Mouse (Mus musculus): ENCODE data around the gene Ccdc12.

The Ccdc12 gene

DNA sequence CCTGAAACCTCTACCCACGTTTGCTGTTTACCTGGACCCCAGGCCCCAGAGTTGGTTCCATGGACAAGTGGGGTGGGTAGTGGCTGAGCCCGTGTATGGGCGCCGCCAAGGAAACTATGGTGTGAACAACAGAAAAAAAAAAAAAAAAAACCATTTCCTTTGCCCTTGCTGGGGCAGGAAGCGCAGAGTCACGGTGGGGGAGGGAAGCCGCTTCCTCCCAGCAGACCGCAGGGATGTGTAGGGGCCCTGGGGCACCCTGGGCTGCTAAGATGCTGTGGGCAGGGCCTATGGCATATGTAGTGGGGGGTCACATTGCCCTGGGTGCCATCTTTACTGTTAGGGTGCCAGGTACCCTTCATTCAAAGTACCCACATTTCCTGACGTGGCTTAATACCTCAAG is 11.1 kb upstream of the Ccdc12 start:
- no peak for DNase-seq (ENCODE audit: low spot score)

DNA sequence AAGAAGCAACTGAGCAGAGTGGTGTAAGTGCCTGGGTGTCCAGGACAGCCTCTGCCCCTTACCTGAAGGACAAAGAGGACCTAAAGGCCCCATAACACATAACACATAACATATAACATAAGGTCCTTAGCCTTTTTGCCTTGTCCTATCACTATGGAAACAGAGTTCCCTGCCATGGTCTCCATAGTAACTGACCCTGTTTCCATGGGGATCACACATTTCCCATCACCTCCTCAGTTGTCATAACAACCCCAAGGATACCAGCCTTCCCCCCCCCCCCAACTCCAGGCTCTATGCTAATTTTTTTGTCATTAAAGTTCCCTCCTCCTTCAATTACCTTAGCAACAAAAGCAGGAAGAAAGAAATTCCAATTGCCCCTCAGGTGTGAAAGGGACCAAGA is 6.5 kb upstream of the Ccdc12 start:
- no peak for DNase-seq (ENCODE audit: low spot score)

DNA sequence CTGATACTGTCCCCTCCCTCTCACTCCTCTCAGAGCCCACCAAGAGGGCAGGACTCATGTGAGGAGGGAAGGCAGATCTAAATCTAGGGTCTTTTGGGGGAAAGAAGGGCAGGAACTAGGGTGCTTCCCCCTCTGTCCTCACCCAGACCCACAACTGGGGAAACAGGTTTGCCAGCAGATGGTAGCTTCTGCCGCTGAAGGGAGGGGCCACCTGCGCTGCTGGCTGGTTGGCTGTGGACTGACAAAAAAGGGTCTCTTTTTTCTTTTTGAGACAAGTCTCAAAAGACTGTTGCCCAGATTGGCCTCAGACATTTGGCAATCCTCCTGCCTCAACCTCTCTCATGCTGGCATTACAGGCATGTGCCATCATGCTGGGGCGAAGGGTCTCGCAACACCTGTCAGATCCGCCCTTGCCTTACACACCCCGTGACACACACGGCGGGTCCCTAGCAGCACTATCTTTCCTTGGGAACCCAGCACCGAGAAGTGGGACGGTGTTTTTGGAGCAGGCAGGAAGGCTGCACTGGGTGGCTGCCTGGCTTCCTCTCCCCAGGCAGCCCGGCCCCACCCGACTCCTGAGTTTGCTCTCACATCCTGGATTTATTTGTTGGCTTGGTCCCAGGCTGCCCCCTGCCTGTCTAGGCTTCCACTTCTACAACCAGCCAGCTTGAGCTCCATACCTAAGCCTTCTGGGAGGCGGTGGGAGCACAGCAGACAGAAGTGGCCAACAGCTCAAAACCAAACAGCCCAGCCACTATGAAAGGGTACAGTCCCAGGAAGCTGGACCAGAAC is 4.2 kb upstream of the Ccdc12 start:
- no peak for DNase-seq (ENCODE audit: low spot score)

DNA sequence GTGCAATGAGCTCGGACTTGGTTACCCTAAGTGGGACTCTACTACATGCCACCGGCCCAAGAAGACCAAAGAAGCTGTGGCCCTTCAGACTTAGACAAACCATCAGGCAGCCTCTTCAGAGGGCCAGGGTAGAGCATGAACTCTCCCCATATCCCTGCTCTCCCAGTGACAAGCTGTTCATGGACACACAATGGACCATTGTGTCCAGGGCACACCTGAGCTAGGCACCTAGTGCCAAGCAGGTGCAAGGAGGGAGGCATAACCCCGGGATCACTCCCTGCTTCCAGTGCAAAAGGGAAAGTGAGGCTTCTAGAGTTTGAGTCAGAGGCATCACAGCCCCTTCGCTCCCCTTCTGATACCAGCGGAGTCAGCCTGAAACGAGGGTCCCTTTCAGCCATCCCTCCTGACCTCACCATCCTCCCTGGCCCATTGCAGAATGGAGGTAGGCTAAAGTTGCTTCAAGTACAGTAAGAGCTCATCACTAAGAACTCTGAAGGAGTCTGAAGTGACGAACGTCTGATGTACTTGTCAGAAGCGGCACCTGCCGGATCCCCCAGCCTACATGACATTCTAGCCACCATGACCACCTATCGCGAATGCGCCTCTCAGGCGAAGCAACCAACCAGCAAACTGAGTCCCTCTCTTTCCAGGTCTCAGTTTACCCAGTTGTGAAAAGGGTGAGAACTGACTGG is 3.2 kb upstream of the Ccdc12 start:
- no peak for DNase-seq (ENCODE audit: low spot score)

DNA sequence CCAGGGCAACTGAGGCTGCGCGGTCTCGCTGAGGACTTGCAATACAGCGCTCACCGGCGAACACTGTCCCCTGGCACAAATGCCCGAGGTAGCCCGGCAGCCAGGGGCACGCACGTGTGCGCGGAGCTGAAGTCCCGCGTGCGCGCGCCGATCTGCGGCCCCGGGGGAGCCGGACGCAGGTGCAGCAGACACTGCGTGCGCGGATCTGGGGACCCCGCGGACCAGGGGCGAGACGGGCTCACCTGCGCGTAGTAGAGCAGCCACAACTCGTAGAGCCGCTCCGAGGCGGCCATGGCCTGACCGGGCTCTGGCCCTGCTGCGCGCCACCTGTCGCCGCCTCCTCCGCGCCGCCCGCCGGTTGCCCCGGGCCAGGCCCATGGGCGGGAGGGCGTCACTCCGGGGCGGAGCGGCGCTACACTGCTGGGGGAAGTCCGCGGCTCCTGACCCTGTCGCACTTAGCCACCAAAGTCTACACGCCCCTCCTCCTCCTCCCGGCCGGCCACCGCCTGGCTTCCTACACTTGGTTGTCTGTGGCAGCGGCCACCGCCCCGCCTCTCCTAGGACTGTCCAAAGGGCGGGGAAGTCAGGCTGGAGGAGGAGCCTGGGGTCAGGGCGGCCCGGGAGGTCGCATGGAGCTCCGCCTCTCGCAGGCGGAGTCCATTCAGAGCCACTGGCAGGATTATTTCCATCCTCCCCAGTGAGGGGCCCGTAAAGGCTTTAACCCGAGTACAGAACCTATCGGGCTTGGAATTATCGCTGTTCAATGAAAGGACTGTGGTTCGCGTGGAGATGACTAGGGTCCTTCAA is 2.4 kb upstream of the Ccdc12 start, which contains the start of gene Nbeal2:
Gene Nbeal2, minus strand, starts transcription at position 507 of the 807 bp plus-strand sequence.
- peak; percentile 87 for DNase-seq (ENCODE audit: low spot score)

DNA sequence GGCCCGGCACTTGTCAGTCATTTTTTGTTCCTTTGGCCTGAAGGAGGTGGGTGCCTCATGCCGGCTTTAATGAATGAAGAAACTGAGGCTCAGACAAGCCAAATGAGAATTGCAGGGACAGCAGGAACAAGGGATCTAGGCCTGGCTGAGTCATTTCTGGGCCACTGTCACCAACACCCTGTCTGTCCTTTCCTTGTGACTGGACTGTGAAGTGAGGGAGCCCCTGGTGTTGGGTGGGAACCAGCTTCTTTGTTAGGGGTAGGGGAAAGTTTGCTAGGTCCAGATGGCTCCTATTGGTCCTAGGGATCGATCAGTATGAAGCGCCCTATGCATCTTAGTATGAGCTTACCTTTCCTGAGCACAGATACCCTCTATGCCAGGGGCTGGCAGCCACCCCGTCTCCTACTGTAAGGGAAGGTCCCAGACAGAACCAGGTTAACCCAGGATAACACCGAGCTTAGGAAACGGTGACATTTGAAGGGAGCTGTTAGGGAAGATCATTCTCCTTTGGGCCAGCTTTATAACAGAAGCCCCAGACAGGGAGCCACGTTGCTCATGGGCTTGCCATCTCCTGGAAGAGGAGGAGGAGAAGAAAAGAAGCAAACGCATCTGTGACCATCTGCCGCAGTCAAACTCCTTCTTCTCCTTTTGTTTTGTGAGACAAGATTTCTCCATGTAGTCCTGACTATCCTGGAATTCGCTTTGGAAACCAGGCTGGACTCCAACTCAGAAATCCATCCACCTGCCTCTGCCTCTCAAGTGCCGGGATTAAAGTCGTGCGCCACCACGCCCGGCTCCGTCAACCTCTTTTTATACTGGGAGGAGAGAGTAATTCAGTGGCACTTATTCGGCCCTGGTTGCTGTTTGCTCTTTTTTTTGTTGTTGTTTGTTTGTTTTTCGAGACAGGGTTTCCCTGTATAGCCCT is 1.3 kb upstream of the Ccdc12 start:
- no peak for DNase-seq (ENCODE audit: low spot score)

DNA sequence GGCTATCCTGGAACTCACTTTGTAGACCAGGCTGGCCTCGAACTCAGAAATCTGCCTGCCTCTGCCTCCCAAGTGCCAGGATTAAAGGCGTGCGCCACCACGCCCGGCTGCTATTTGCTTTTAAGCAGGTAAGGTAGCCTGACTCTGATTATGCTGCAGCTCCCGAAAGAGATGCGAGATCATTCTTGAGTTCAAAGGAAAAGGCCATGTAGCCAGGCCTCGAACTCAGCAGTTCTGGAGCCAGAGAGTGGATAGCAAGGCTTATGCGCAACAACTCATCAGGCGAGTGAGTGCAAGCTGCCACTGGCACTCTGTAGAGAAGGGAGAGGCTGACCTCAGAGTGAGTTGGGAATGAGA is 674 bp upstream of the Ccdc12 start:
- no peak for DNase-seq (ENCODE audit: low spot score)

DNA sequence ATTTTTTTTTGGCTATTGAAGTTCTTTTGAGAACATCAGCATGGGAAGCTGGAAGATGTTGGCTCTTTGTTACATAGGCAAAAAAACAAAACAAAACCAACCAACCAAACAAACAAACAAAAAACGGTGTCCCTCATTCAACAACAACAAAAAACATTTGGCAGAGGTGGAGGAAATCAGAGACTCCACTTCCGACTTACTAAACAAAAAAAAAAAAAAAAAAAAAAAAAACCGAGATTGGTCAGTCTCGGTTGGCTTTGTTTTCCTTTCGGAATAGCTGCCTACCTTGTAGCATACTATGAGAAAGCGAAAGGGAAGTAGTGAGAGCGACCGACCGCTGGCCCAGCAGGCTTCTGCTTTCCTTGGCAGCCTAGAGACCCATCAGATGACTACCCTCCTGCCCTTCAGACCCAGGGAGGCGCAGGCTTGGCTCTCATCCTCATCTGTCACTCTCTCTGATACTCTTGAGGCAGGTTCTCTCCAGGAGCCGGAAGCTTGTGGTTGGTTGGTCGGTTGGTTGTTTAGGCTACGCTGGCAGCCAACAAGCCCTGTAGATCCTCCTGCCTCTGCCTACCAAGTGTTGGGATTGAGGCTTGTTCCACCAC is 1.3 kb downstream of the Ccdc12 start:
- peak; percentile 47 for DNase-seq (ENCODE audit: low spot score)

DNA sequence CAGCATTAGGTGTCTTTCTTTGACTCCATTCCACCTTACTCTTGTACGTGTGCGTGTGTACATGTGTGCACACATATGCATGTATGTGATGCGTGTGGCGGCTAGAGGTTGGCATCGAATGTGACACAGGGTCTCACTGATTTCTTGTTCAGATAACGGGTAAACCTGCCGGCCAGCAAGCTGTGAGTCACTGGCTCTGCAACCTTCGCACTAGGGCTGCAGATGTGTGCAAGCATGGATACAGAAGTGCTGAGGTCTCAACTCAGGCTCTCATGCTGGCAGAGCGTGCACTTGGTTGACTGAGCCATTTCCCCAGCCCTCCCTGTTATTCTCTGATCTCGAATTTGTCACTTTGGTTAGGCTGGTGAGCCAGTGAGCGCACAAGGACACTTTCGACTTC is 3.2 kb downstream of the Ccdc12 start:
- no peak for DNase-seq (ENCODE audit: low spot score)

DNA sequence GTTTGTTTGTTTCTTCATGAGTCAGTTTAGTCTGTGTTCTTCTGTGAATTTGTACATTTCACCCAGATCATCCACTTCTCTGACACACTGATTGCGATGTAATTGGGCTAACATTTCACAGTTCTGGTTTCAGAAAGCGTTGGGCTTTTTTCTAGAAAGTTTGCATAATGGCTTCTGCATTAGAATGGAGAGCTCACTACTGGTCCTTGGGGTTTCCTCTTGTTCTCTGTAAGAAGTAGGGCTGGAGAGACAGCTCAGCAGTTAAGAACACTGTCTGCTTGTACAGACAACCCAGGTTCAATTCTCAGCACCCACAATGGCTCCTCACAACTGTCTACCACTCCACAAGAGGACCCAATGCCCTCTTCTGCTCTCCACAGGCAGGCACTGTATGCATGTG is 3.9 kb downstream of the Ccdc12 start:
- DNase-seq (ENCODE audit: low spot score): no peak

DNA sequence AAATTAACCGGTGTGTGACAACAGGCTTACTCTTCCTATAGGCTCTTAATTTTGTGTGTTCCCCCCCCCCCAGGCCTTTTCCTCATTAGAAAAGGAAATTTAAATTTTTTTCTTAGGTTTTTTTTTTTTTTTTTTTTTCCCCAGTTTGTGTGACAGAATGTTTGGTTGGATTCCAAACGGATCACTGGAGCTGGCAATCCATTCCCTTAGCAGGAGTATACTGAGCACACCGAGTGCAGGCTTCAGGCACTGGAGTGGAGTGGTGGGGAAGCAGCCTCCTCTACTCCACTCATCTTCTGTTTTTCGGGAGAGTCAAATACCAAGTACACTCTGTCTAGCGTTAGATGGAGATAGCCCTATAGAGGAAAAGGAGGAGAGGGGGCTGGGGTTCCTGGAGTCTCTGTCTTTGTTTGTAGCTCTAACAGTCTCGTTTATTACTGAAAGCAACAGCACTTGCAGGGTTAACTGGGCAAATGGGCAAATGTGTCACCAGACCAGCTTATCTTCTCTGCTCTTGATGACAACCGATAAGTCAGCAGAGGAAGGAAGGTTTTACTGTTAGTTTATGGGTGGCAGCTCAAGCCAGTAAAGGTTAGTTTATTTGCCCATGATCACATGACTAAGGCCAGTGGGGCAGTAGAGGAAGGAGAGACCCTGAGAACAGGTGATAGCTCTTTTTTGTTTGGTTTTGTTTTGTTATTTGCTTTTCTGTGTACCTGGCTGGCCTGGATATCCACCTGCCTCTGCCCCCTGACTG is 4.7 kb downstream of the Ccdc12 start:
- DNase-seq (ENCODE audit: low spot score): no peak

DNA sequence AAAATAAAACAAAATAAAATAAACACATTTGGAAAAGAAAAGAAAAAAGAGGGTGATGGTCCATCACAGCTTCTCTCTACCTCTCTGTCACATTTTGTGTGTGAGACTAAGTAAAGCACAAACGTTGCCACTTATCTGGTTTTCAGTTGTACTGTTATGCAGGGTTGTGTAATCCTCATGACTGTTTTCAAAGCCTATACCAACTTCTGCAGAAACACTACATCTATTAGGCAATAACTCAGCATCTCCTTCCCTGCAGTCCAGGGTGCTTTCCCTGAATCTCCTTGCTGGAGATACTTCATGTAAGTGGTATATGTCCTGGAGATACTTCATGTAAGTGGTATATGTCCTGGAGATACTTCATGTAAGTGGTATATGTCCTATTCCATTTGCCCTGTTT is 6.5 kb downstream of the Ccdc12 start:
- DNase-seq (ENCODE audit: low spot score): no peak

DNA sequence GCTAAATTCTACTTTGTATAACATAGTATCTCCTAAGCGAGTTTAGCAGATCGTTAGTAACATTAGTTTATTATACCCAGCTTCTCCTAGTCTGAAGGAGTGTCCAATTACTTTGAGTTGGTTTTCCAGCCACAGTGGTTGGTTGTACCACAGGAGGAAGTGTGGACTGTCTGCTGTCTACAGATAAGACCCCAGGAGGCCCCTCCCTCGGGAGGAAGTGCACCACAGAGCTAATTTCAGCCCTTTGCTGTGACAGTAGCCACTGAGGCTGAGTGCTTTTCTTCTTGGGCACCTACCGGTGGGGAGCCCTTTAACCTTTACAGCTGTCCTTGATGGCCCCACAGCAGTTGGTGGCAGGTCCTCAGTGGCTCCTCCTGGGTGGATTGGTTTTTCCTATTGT is 9.6 kb downstream of the Ccdc12 start:
- no peak for DNase-seq (ENCODE audit: low spot score)

DNA sequence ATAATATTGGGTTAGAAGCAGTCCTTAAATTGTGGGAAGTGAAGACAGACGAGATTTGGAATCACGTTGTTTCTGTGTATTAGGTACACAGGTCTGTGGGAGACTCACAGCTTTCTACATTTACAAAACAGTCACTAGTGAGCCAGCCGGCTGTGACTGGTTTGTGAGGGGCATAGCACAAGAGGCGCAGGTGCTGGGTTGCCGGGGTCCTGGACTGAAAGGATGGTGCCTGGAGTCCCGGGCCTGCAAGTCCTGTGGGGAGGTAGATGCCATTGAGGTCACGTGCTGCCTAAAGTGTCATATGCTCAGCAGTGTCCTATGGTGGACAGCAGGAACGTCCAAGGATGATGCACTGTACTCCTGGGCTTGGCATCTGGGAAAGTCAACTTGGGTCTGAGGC is 10.1 kb downstream of the Ccdc12 start:
- no peak for DNase-seq (ENCODE audit: low spot score)

DNA sequence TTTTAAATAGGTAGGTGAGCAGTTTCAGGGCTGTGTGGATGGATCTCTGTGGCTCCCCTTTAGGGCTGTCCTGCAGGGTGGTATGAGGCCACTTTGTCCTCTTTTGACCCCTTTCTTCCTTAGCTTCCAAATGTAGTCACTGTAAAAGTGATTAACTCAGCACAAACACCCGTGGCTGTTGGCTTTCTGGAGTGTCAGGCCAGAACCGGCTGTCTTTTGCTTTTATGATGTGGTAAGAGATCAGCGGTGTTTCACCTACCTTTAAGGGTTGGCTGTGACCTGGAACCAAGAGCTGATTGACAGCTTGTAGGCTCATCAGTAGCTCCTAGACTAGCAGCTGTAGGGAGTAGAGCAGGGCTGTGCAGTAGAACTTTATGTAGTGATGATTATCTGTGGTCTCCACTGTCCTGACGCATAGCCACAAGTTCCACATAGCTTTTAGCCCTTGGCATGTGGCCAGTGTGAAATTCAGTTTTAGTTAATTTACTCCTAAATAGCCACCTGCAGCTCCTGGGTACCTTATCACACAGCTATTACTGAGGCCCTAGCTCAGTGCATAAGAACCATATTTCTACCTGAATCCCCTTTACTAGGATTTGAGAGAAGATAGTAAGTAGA is 11.0 kb downstream of the Ccdc12 start:
- DNase-seq (ENCODE audit: low spot score): no peak

DNA sequence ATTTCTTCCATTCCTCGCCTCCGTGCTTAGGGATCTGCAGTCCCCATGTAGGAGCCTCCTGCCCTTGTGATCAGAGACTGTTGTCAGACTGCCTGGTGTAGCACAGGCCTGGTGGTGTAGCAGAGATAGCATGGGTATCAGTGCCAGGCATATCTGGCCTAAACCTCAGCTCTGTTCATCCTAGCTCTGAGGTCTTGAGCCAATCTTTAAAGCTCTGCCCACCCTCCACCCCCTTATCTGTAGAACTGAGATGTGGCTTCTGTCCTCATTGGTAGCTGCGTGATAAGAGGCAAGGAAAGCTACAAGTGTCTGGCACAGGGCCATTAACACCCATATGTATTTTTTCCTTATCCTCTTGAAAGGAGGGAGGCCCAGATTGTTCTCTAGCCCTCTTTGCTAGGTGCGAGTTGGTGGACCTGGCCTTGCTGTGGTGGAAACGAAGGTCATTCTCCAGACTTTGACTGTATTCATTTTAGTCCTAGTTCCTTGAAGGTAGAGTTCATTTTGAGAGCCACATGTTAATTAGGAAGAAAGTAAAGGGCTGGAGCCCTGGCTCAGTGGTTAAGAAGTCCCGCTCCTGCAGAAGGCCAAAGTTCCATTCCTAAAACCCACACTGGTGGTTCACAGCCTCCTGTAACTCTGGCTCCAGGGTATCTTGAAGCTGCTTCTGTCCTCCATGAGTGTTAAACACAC is 12.4 kb downstream of the Ccdc12 start:
- no peak for DNase-seq (ENCODE audit: low spot score)

DNA sequence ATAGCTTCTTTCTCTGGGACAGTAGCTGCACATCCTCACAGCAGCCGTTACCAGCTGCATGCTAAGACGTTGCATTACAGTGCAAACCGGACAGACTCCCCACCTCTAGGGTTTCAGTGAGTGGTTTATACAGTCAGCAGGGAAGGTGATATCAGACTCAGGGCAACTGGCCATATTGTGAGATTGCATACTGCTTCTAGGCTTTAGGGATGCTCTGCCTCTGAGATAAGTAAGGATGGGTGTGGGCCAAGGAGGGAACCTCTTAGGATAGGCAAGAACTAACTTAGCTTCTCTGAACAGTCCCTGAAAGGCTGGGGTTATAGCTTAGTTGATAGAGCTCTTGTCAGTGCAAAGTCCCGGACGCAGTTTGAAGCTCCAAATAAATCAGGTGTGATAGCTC is 13.5 kb downstream of the Ccdc12 start:
- no peak for DNase-seq (ENCODE audit: low spot score)

DNA sequence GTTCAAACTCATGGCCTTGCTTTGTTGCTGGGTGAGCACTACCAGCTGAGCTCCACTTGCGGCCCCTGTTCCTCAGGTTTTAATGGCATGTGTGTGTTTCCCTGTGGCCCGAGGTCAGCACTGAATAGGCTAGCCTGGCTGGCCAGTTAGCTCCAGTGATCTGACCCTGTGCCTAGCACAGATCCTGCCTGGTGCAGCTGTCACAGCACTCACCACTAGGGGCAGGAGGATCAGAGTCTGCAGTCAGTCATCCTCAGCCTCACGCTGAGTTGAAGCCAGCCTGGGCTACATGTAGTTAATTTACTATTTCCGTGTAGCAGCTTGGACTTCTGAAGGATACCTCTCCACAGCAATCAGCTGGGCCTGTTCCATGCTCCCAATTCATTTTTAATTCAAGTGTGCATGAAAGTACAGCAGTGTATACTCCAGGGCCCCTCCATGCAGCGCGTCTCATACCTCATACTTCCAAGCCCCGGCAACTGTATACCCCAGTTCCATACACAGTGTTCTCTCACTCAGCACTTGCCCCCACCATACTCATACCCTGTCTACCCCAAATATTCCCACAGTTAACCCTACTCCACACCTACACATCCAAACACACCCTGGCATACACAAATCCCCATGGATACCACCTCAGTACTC is 16.3 kb downstream of the Ccdc12 start:
- peak; percentile 56 for DNase-seq (ENCODE audit: low spot score)

DNA sequence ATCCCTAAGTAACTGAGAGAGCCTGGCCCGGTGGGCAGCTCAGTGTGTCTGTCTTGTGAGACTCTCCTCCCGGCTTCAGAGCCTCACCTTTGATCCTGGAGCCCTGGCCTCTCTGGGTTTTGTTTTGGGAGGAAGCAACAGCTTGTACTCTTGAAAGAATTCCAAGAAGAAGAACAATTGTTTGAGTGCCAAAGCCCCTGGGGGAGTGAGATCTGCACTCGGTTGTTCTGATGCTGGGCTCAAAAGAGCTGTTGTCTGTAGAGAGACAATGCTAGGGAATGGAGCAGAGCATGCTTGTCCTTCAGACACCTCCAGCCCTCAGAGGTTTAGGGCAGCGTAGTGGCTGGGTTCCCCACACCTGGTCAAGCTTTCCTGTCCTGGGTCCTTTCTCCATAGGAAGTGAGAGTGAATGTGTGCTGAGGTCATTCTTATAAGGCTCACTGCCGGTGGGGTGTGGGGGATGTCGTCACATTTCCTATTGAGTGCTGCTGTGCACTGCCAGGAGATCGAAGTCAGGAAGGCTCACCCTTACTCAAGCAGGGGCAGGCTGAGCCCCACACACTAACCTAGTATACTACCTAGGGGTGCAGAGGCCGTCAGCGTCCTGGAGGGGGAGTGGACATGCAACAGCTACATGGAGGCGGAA is 16.9 kb downstream of the Ccdc12 start:
- no peak for DNase-seq (ENCODE audit: low spot score)

All from layer of hippocampus, adult 11-12 months (tissue).